Mouse (Mus musculus) G1E-ER4 (cell line): ENCODE results near the gene D630039A03Rik. TPM values are rescaled to one million over a fixed set of nuclear protein-coding genes. Genes with fewer than 3 reads are reported as not detected.

Experiments used
- GATA1 ChIP-seq: IDR thresholded peaks from one replicate; pipeline ENCODE4 v1.8.0; 2012; ENCODE audit warnings: low read length, inconsistent platforms
- polyA plus RNA-seq: library from polyadenylated mRNA; stranded (reverse); fragments of >175 nt; gene quantifications from 2 replicates; pipeline ENCODE4 v1.2.3, GENCODE M21; 2012

D630039A03Rik gene
- polyA plus RNA-seq, 1 experiment, result not detected

- no peak for TF ChIP-seq GATA1
Measured at GRCm38 (mm10) chr4:57942892-57943291, 26.8 kb upstream of the D630039A03Rik start.

GRCm38 (mm10) chr4:57940631-57941030 lies 24.5 kb upstream of the D630039A03Rik start:
- no peak for TF ChIP-seq GATA1

- TF ChIP-seq GATA1, result no peak
Measured at GRCm38 (mm10) chr4:57937292-57937691, 21.2 kb upstream of the D630039A03Rik start.

GRCm38 (mm10) chr4:57934181-57934580 lies 18.1 kb upstream of the D630039A03Rik start:
- no peak for TF ChIP-seq GATA1

GRCm38 (mm10) chr4:57930559-57931170 lies 14.6 kb upstream of the D630039A03Rik start:
- no peak for TF ChIP-seq GATA1

GRCm38 (mm10) chr4:57927464-57928205 lies 11.5 kb upstream of the D630039A03Rik start:
- TF ChIP-seq GATA1, result no peak

- no peak for TF ChIP-seq GATA1
Measured at GRCm38 (mm10) chr4:57924556-57925071, 8.5 kb upstream of the D630039A03Rik start.

- no peak for TF ChIP-seq GATA1
Measured at GRCm38 (mm10) chr4:57922171-57922570, 6.1 kb upstream of the D630039A03Rik start.

GRCm38 (mm10) chr4:57920522-57920921 lies 4.4 kb upstream of the D630039A03Rik start:
- TF ChIP-seq GATA1, result no peak

- no peak for TF ChIP-seq GATA1
Measured at GRCm38 (mm10) chr4:57919494-57920423, 3.7 kb upstream of the D630039A03Rik start.

- TF ChIP-seq GATA1, result no peak
Measured at GRCm38 (mm10) chr4:57916711-57917110, 614 bp upstream of the D630039A03Rik start.

- TF ChIP-seq GATA1, result no peak
Measured at GRCm38 (mm10) chr4:57915216-57915965, 706 bp downstream of the D630039A03Rik start.

GRCm38 (mm10) chr4:57914193-57915190 lies 1.6 kb downstream of the D630039A03Rik start:
- TF ChIP-seq GATA1, result no peak

- TF ChIP-seq GATA1, result no peak
Measured at GRCm38 (mm10) chr4:57913021-57913420, 3.1 kb downstream of the D630039A03Rik start.
